Mouse (Mus musculus) mouse embryonic stem cell (cell line): ENCODE data around the gene Pmis2.

Source experiments
- in situ Hi-C, 2 experiments: fragments of 300-500 bp; cut with MboI; formaldehyde crosslinking; loops; 1 replicate in 1 of 2; 3 replicates in 1 of 2; pipeline ENCODE4 v1.14.3; 2019 to 2020; ENCODE audit warnings: low sequenced_read_pairs in 2 of 2, low pct_unique_long_range_greater_than_20kb in 1 of 2, mixed read lengths in 1 of 2; ENCODE audit not compliant: unreplicated experiment in 1 of 2

Gene Pmis2

DNA sequence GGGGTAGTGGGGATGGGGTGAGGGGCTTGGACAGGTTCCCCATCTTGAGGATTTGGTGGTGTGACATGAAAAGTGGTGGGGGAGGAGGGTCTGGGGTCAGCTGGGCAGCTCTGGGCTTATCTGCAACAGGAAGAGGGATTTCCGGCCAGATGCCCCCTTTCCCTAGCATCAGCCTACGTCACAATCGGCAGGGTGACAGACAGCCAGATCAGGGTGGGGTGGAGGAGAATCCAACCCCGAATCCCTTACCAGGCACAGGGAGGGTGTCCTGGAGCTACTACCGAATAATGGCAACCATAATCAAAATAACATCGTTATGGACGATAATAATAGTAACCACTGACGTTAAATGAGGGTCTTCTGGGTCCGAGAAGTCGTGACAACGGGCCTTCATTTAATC, 35.0 kb downstream of the Pmis2 start:
- in situ Hi-C loops: no loop called here

DNA sequence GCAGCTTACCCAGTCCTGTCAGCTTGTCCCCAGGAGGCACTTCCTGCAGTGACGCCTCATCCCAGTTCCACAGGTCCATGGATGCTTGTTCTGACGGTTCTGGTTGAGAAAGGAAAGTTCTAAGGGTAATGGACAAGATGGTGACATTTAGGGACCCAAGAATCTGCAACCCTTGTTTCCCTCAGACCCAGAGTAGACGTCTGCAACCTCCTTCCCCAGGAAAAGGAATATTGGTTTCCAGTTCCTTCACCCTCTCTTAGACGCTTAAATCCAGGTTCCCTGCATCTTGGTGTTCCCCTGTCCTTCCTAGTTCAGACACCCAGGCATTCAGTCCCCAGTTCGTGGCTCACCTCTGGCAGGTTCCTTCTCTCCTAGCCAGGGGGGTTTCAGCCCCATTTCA, 35.7 kb downstream of the Pmis2 start, which contains the start of gene Etv2:
TSS of gene Etv2 (minus strand) at position 101 of the 400 bp plus-strand sequence.
- in situ Hi-C loops: no loop called here

DNA sequence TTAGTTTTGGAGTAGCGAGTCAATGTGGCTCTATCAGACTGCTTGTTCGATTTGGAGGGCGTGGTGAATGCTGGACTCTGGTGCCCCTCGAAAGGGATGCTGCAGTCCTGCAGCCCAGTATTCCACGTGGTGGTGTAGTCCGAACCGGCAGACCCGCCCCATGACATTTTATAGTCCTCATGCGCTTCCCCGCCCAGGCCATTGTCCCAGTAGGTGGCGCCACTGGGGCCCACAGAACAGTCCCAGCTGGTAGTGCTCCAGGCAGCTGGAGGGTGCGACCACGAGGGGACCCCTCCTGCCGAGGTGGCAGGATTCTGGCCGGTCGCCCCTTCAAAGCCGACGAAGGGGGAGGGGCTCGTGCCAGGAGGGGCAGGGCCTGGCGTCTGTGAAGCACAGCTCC, 36.8 kb downstream of the Pmis2 start:
- in situ Hi-C loops: no loop called here

DNA sequence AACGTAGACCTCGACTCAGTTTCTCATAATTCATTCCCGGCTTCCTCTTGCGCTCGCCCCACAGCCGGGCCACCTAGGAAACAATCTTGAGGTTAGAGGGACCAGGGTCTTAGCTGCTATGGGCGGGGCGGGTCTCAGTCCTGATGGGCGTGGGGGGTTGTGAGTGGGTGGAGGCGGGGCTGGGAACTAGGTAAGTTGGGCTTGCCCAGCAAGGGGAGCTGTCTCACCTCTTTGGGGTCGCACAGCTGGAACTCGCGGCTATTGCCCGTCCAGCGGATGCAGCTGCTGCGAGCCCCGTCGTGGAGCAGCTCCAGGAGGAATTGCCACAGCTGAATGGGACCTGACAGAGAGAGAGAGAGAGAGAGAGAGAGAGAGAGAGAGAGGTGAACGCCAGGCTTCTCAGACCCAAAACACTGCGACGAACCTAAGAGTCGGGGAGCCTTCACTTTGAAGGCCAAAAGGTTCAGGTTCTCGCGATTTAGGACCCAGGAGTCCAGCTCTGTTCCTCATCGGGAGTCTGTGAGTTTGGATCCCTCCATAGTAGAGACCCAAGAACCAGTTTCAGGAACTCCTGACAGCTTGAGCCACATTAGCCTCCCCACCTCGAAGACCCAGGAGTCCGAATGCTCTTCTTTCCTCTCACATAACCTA, 37.5 kb downstream of the Pmis2 start:
- in situ Hi-C loops: no loop called here

DNA sequence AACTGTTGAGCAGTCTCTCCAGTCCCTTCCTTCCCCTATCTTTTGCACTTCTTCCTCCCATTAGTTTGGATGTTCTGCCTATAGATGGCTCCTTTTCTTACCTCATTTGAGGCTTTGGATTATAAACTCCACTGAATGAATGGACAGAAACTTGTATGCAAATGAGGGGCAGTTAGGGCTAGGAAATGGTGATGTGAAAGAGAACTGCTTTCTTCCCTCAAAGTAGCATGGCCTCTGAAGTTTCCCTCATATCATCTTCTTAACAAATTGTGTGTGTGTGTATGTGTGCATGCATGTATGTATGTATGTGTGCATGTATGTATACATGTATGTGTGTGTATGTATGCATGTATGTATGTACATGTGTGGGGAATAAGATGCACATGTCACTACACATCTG, 42.4 kb downstream of the Pmis2 start:
- in situ Hi-C loops: no loop called here

DNA sequence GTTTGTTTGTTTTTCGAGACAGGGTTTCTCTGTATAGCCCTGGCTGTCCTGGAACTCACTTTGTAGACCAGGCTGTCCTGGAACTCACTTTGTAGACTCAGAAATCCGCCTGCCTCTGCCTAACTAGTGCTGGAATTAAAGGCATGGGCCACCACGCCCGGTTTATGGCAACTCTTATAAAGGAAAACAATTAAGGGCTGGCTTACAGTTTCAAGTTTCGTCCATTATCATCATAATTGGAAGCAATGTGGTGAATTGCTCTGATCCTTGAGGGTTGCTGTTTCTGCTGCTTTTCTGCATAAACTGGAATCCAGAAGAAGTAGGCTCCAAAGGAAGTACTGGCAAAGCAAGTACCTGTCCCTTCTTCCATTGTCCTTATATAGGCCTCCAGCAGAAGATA, 44.8 kb downstream of the Pmis2 start:
- in situ Hi-C loops: no loop called here

DNA sequence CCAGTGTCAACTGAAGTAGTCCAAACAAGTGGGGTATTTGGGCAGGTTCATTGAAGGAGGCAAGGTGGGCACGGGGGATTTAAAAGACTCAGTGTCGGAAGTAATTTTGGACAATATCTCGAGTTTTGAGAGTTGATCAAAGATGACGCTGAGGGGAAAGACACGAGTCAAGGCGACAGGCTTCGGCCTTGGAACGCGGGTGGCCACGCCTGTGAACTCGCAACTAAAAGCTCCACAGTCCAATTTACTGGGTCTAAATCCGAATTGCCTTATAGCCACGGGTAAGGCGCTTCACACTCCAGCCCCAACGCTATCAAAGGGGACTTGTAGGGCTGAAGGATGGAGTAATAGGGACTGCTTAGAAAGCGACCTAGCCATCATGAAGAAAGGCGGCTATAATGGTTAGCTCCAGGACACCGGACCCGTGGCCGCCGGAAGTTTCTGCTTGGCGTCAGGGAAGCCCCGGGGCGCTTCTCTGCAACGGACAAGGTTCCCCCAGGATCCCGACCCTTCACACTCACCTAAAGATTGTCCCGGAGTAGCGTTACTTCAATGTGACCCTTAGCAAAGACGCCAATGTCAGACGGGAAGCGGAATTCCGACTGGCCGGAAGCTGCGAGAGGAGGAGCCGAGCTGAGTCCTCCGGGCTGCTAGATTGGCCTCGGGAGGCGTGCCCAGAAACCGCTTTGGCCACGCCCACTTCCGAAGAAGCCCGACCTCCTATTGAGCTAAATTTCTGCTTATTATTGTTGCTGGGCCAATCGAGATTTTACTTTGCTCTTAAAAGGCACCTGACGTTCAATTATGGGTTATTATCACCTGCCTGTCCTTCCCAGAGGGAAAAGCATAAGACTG, 45.6 kb downstream of the Pmis2 start, which contains the start of gene Cox6b1:
TSS of gene Cox6b1 (minus strand) at position 622 of the 855 bp plus-strand sequence.
- in situ Hi-C loops: no loop called here
